Mouse (Mus musculus) CD4-positive helper T cell, adult 2 months (primary cell): ENCODE measurements at regions not wholly inside any gene's neighbourhood (a gene's known extent, or its start where the extent isn't known, plus 50 kb on each side); places are given as distances from the start of the nearest gene placed in this dataset.
A peak's percentile ranks its signal among the peaks of the same experiment; 100 is the strongest.

Experiments
- DNase-seq: peaks from one replicate; pipeline ENCODE4 v3.0.0-alpha.2; 2012; ENCODE audit warnings: low read depth, missing footprints, low spot score

DNA sequence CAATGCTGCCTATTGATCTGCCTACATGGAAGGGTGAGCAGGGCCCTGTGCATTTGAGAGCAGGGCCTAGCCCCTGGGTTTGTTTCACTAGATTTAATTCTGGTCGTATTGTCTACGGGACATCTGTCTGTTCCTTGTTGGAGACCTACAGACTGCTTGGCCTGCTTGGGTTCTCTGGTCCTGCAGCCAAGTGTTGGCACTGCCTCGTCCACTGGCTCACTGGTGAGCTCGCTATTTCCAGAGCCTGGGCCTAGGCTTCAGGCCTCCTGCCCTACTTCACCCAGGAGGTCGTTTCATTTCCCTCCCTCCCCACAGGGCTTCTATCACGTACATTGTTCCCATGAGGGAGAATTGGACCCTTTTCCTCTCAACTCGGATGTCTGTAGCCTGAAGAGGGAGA is 62.2 kb upstream of the Blcap start:
- DNase-seq = no peak

DNA sequence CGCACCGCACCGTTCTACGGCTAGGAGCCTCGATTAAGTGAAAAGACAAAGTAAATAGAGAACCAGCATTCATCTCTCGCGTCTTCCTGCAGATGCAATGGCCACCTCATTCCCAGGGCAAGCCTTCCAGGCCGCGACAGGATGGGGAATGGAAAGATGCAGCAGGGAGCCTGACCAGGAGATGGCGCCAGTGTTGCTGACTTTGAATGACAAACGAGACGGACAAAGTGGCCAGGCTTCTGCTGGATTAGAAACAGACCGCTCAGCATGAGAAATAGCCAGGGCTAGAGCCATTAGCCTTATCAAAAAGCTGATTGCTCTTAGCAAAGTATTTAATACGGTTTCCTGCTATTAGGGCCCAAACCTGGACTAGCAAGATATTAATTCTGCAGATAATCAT is 64.6 kb upstream of the Blcap start:
- peak; percentile 21 for DNase-seq

DNA sequence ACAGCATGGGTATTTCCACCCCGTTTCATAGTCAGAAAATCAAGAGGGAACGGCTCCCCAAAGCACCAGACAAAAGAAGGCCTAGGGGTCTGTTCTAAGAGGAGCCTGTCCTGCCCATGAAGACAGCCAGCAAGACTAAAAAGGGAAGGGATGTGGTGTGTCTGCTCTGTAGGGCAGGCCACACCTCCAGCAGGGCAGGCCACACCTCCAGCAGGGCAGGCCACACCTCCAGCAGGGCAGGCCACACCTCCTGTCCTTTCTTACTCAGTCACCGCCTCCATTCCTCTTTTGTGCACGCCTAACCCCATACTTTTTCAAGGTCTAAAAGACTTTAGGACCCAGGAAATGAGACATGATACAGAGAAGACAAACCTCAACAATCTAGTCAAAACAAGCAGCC is 69.8 kb upstream of the Blcap start:
- DNase-seq = peak; percentile 4

DNA sequence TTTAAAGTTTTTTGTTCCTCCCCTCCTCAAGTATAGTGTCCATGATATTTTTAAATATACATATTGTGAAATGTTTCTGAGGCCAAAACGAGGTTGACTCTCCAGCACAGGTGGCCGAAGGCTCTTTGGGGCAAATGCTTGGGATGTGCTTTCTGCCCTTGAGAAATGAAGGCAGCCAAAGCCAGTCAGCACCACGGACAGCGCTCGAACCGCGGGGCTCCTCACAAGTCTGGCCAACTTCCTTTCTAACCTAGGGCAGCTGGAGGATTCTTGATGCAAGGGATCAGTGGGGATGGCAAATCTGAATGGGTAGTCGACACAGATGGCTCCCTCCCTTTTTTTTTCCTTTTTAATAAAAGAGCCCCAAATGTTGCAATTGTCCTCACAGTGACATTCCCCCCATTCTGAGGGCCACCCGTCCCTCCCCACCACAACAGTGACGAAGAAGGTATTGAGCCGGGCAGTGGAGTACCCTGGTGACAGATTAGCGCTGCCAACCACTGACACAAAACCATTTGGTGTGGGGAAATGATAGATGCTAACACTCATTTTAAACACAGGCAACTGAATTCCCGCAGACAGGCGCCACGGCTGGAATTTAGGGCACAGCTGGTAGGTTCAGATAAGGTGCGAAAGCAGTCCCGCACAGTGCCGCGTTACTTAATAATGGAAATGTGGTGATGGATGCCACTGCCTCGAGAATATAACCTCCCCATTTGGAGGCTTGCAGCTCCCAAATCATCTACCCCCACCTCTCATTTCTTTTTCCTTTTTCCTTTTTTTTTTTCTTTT is 73.4 kb upstream of the Ctnnbl1 start:
- DNase-seq = no peak

DNA sequence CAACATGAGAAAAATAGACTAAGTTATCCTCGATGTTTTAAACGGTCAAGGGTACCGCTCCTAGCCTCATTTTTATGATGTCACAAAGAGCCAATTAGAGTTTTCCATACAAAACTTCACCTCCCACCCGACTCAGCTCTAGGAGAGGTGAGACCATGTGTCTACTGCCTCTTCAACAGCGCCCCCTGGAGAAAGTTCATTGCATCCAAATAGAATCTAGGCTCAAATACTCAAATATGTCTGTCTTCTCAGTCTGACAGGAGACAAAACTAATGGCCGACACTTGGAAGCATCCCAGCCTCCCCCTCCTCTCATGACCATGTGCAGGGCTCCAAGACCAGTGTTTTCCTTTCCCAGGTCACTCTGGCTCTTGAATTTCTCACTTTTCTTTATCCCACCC is 72.7 kb upstream of the Ctnnbl1 start:
- no peak for DNase-seq

DNA sequence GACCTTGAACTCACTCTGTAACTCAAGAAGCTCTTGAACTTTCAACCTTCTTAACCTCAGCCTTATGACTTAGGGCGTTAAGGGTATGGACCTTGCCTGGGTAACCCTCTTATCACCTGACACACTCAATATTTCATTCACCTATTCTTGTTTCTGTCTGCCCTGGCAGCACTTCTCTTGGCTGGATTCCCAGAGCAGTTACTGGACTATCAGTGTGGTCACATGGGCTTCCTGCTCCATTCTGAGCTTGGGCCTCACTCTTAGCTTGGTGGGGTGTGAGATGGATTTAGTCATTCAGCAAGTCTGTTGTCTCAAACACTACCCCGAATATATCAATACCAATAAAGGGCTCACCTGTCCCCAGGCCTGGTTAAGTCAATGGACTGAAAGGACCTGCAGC is 67.0 kb upstream of the Ctnnbl1 start:
- DNase-seq = no peak

DNA sequence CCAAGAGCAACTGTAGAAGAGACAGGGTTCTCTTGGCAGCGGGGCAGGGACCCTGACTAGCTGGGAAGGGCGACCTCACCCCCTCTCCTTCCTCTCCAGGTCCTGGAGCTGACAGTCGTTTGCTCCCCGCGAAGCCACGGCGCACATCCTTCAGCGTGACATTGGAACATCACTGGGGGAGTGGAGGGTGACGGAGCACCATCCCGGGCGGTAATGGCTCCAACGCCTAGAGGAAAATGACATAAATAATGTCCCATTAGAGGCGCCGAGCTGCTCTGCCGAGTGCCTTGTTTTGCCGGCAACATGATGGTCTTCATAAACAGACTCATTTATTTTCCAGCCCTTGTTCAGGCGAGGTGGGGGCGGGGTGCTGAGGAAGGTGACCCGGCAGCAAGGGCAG is 62.3 kb upstream of the Ctnnbl1 start:
- DNase-seq = no peak

DNA sequence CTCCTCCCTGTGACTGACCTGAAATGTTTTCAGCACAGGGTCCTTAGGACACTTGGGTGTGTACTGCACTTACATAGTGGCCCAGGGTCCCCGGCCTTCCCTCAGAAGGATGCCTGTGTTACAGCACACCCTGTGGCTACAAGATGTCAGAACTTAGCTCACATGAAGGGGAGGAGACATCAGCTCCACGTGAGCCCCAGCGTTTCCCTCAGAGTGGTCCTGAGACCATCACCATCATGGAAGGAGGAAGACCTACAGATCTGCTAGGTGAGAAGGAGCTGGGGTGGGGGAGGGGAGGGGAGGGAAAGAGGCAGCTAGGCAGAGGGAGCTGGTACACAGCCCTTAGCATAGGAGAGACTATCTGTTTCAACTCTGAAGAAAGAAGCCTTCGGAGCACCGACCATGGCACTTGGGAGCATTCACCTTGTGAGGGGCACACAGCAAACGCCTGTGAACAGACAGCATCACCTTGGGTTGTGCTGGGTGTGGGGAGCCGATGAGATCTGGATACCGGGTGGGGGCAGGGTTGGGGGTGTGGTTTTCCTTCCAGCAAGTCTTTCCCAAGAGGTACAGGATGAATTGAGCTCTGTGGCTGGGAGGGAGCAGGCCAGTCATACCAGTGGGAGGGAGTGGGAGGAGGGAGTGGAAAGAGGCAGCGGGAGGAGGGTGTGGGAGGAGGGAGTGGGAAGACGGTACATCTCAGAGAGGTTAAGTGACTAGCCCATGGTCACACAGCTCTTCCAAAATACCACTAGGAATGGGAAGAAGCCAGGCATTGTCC is 60.6 kb upstream of the Ctnnbl1 start:
- no peak for DNase-seq

DNA sequence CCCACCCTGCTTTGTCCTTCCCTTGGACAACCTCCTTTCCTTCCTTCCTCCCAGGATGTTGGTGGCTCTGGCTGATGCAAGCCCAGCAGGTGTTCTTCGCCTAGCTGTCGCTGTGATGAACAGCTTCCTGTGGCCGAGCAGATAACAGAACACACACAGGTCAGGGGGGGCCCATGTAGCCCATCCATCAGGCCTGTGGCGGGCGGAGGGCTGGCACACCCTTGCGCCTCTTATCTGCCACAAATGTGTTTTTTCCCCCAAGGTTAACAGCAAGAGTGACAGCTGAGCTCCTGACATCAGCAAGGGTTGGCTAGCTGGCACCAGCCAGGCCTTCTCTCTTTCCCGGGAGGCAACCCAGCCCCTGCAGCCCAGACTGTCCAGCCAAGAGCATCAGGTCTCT is 59.9 kb upstream of the Ctnnbl1 start:
- no peak for DNase-seq

DNA sequence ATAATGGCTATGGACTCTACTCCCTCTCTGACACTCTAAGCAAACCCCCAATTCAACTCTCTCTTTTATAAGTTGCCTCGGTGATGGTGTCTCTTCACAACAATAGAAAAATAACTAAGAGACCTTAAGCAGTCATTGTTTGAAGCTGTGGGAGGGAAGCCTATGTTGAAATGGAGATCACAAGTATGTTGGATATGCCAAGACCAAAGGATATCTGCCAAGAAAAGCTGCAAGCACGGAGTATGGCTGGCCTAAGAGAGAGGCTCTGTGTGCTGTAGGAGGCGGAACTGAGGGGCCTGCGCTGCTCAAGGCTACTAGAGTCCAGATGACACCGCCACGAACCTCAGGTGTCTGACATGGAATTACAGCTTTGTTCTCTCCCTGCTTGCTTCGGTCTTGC is 55.3 kb upstream of the Ctnnbl1 start:
- DNase-seq = no peak
